Mouse (Mus musculus) limb, embryonic 12.5 days (tissue): ENCODE data around the gene Krr1. TPM values are rescaled to one million over a fixed set of nuclear protein-coding genes. Genes with fewer than 3 reads are reported as not detected.
"Not testable (repeated sequence)": the region's sequence is repeated elsewhere in the genome, so short reads cannot be mapped to it uniquely, and the experiment has no call there.

Experiments
- ATAC-seq: fragments of 200-750 bp; cut with Nextera tagmentation; 2 replicates; pipeline ENCODE4 v1.8.0; 2017; ENCODE audit warnings: low read depth, moderate TSS enrichment; ENCODE audit not compliant: insufficient number of reproducible peaks, insufficient read depth, low FRiP score, low TSS enrichment
- H3K27ac ChIP-seq: fragments of 300-500 bp; sonication (generic); 2 replicates; pipeline ENCODE4 v1.5.1; 2016; ENCODE audit warnings: mild to moderate bottlenecking, moderate library complexity
- H3K27me3 ChIP-seq: fragments of 300-500 bp; sonication (generic); 2 replicates; pipeline ENCODE4 v1.6.1; 2016; ENCODE audit warnings: mild to moderate bottlenecking, moderate library complexity
- H3K36me3 ChIP-seq: fragments of 300-500 bp; sonication (generic); 2 replicates; pipeline ENCODE4 v1.6.1; 2016; ENCODE audit warnings: mild to moderate bottlenecking, moderate library complexity
- H3K4me1 ChIP-seq: fragments of 300-500 bp; sonication (generic); replicated peaks from 2 replicates; pipeline ENCODE4 v1.6.1; 2016
- H3K4me2 ChIP-seq: fragments of 300-500 bp; sonication (generic); 2 replicates; pipeline ENCODE4 v1.6.1; 2016; ENCODE audit warnings: mild to moderate bottlenecking, moderate library complexity
- H3K4me3 ChIP-seq: fragments of 300-500 bp; sonication (generic); replicated peaks from 2 replicates; pipeline ENCODE4 v1.5.1; 2016; ENCODE audit warnings: mild to moderate bottlenecking
- H3K9ac ChIP-seq: fragments of 300-500 bp; sonication (generic); replicated peaks from 2 replicates; pipeline ENCODE4 v1.6.1; 2016; ENCODE audit warnings: mild to moderate bottlenecking, moderate library complexity
- H3K9me3 ChIP-seq: fragments of 300-500 bp; sonication (generic); 2 replicates; pipeline ENCODE4 v1.6.1; 2016; ENCODE audit warnings: mild to moderate bottlenecking, moderate library complexity
- whole genome bisulfite sequencing: fragments of 180-500 bp; shearing (Covaris S2); methylation state at CpG from one replicate; pipeline ENCODE4 v1.1.7; 2016; 5-methylcytosine and 5-hydroxymethylcytosine counted together
- polyA plus RNA-seq: library from polyadenylated mRNA; unstranded; fragments of >200 nt; fragmentation: Nextera tagmentation; extraction: Ambion mirVana; gene quantifications from 2 replicates; pipeline ENCODE4 v1.2.1, GENCODE M21; 2016

Krr1 gene
- polyA plus RNA-seq, 1 experiment from 2014 or later: 53.3 TPM

- Histone ChIP-seq H3K36me3 (no peaks in the 10 kb centered on the region), H3K4me2 (no peak within 1 kb of the TSS), H3K4me1 (peaks cover 3% of the 10 kb centered on the region; the same call in 1 of the 2 replicates), H3K27me3 (no peaks in the 10 kb centered on the region), H3K4me3 (no peak within 1 kb of the TSS), H3K9ac (no peak within 1 kb of the TSS), H3K9me3 (no peaks in the 10 kb centered on the region), H3K27ac (no peak within 1 kb of the TSS)
- 61% methylated on average over 9 of the region's 9 CpGs for WGBS
- ATAC-seq: no peak
Measured at GRCm38 (mm10) chr10:112002544-112003215, 30.2 kb downstream of the Krr1 start, which contains the start of gene Glipr1. TSS of gene Glipr1 (minus strand) at chr10:112002631.

GRCm38 (mm10) chr10:112009511-112009910 lies 37.0 kb downstream of the Krr1 start:
- H3K4me2 ChIP-seq, H3K9ac ChIP-seq, ATAC-seq, H3K27ac ChIP-seq, H3K4me3 ChIP-seq, H3K36me3 ChIP-seq, H3K4me1 ChIP-seq, H3K27me3 ChIP-seq, H3K9me3 ChIP-seq: not testable (repeated sequence)
- WGBS: 92% methylated on average over 1 of the region's 1 CpGs

- Histone ChIP-seq H3K9me3 (no peaks in the 10 kb centered on the region), H3K4me3 (no peak overlapping the region), H3K27me3 (no peaks in the 10 kb centered on the region), H3K9ac (no peak overlapping the region), H3K27ac (no peak overlapping the region), H3K4me1 (no peaks in the 10 kb centered on the region), H3K36me3 (no peaks in the 10 kb centered on the region), H3K4me2 (no peak overlapping the region)
- WGBS: 71% methylated on average over 2 of the region's 2 CpGs
- ATAC-seq: no peak
Measured at GRCm38 (mm10) chr10:112023585-112023984, 51.1 kb downstream of the Krr1 start.

GRCm38 (mm10) chr10:112028689-112029088 lies 56.2 kb downstream of the Krr1 start:
- H3K4me2 ChIP-seq, H3K27ac ChIP-seq, ATAC-seq, H3K9me3 ChIP-seq, H3K4me1 ChIP-seq, H3K36me3 ChIP-seq, H3K4me3 ChIP-seq, H3K9ac ChIP-seq, H3K27me3 ChIP-seq: not testable (repeated sequence)
- 92% methylated on average over 3 of the region's 3 CpGs for WGBS

Other genes with a start within 250 kb of the Krr1 start
- 1.5 and 1.8 TPM in 2 replicates for gene Glipr1, start 30.0 kb downstream of the Krr1 start, polyA plus RNA-seq
- gene Glipr1l1, start 87.5 kb downstream of the Krr1 start, polyA plus RNA-seq: not detected in 2 replicates
- not detected in 2 replicates for gene Glipr1l2, start 110.7 kb downstream of the Krr1 start, polyA plus RNA-seq
- not detected in 2 replicates for gene Glipr1l3, start 187.7 kb downstream of the Krr1 start, polyA plus RNA-seq
- 0.76 and 0.81 TPM in 2 replicates for gene Caps2, start 191.0 kb downstream of the Krr1 start, polyA plus RNA-seq